Mouse (Mus musculus): ENCODE measurements around the gene St6galnac1. TPM values are rescaled to one million over a fixed set of nuclear protein-coding genes. Genes with fewer than 3 reads are reported as not detected.

Gene St6galnac1
- polyA plus RNA-seq, 1 experiment from 2014 or later = not detected

GRCm38 (mm10) chr11:116816769-116817168, 41.5 kb upstream of the St6galnac1 start:
- peaks cover 45% of the 10 kb centered on the region for H3K4me1 ChIP-seq (ENCODE audit: control insufficient read depth, insufficient read depth, low read length)
- H3K27ac ChIP-seq (ENCODE audit: low read depth, low read length) = no peak overlapping the region
- no peaks in the 10 kb centered on the region for H3K36me3 ChIP-seq (ENCODE audit: control insufficient read depth, insufficient read depth, low read length)
- H3K4me2 ChIP-seq (replicated peaks; ENCODE audit: low read depth, low read length) = no peak overlapping the region
- no peak overlapping the region for H3K4me3 ChIP-seq (ENCODE audit: low read length)
- no peak overlapping the region for H3K9ac ChIP-seq (ENCODE audit: low read depth, low read length)
- no peak for ATAC-seq (ENCODE audit: low FRiP score, low TSS enrichment)
- H3K27me3 ChIP-seq (ENCODE audit: control insufficient read depth, insufficient read depth, low read length) = no peaks in the 10 kb centered on the region
- H3K9me3 ChIP-seq (ENCODE audit: control insufficient read depth, low read length) = no peaks in the 10 kb centered on the region
- 77% methylated on average over 5 of the region's 5 CpGs for WGBS

GRCm38 (mm10) chr11:116814884-116815415, 39.6 kb upstream of the St6galnac1 start:
- WGBS = 24% methylated on average over 7 of the region's 7 CpGs
- ATAC-seq (ENCODE audit: low FRiP score, low TSS enrichment) = no peak
- H3K27me3 ChIP-seq (ENCODE audit: control insufficient read depth, insufficient read depth, low read length) = no peaks in the 10 kb centered on the region
- H3K27ac ChIP-seq (ENCODE audit: low read depth, low read length) = peak overlapping the region; percentile 89
- peaks cover 44% of the 10 kb centered on the region for H3K4me1 ChIP-seq (ENCODE audit: control insufficient read depth, insufficient read depth, low read length)
- no peak overlapping the region for H3K4me2 ChIP-seq (replicated peaks; ENCODE audit: low read depth, low read length)
- H3K4me3 ChIP-seq (ENCODE audit: low read length) = no peak overlapping the region
- no peaks in the 10 kb centered on the region for H3K9me3 ChIP-seq (ENCODE audit: control insufficient read depth, low read length)
- H3K36me3 ChIP-seq (ENCODE audit: control insufficient read depth, insufficient read depth, low read length) = peaks cover 4% of the 10 kb centered on the region; the same call in 1 of the 2 replicates
- no peak overlapping the region; the same call in 1 of the 2 replicates for H3K9ac ChIP-seq (ENCODE audit: low read depth, low read length)

DNA sequence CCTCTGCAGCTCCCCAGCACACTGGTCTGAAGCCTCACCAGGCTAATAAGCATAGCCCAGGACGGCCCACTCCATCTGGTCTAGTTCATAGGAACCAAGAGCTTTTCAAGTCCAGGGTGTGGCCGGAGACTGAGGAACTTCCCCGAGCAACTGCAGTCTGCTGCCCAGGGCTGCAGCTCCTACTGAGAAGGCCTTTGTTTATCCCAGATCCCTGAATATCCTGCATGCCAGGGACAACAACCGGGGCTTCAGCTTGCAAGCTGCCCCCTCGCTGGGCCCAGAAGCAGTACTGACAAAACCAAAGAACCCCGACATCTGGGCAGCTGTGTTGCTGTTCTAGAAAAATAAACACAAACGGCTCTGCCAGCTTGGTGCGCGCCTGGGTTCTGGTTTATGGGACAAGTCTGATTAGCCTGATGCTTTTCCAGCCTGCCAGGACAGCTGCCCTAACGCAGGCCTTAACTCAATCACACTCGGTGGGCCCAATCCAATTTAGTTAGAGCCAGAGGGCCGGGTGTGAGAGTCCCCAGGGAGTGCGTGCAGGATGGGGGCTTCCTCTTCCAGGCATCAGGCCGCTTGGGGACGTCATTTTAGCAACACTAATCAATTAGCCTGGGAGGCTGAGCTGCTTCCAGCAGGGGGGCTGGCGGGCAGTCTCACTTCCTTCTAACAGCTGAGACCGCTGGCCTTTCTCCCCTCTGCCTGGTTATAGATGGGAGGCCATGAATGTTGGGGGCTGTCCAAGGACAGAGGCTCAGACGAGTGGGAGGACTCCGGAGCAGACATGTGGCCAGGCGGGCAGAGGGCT, 39.0 kb upstream of the St6galnac1 start:
- peak overlapping the region; percentile 89 for H3K27ac ChIP-seq (ENCODE audit: low read depth, low read length)
- H3K36me3 ChIP-seq (ENCODE audit: control insufficient read depth, insufficient read depth, low read length) = peaks cover 4% of the 10 kb centered on the region; the same call in 1 of the 2 replicates
- H3K4me1 ChIP-seq (ENCODE audit: control insufficient read depth, insufficient read depth, low read length) = peaks cover 44% of the 10 kb centered on the region
- no peak overlapping the region for H3K4me3 ChIP-seq (ENCODE audit: low read length)
- H3K27me3 ChIP-seq (ENCODE audit: control insufficient read depth, insufficient read depth, low read length) = no peaks in the 10 kb centered on the region
- 13% methylated on average over 20 of the region's 20 CpGs for WGBS
- no peak overlapping the region for H3K4me2 ChIP-seq (replicated peaks; ENCODE audit: low read depth, low read length)
- peak overlapping the region; percentile 37; the same call in 1 of the 2 replicates for H3K9ac ChIP-seq (ENCODE audit: low read depth, low read length)
- no peaks in the 10 kb centered on the region for H3K9me3 ChIP-seq (ENCODE audit: control insufficient read depth, low read length)
- ATAC-seq (ENCODE audit: low FRiP score, low TSS enrichment) = peak; percentile 55

DNA sequence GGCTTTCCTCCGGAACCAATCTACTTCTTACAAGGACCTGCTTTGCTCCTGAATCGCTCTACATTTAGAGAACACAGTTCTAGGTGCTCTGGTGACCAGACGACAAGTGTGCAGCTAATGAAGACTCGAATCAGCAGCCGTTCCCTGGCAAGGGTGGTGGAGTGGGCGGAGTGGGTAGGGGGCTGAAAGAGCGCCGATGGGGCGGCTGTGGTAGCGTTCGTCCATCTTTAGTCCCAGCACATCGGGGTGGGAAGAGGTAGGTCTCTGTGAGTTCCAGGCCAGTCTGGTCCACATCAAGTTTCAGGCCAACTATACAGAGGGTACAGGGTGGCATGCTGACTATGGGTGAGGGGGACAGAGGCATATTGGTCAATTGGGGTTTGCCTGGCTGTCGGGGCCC, 38.3 kb upstream of the St6galnac1 start:
- H3K27ac ChIP-seq (ENCODE audit: low read depth, low read length) = peak overlapping the region; percentile 89
- peaks cover 4% of the 10 kb centered on the region; the same call in 1 of the 2 replicates for H3K36me3 ChIP-seq (ENCODE audit: control insufficient read depth, insufficient read depth, low read length)
- H3K4me2 ChIP-seq (replicated peaks; ENCODE audit: low read depth, low read length) = no peak overlapping the region
- 84% methylated on average over 13 of the region's 13 CpGs for WGBS
- peaks cover 44% of the 10 kb centered on the region for H3K4me1 ChIP-seq (ENCODE audit: control insufficient read depth, insufficient read depth, low read length)
- no peak overlapping the region for H3K9ac ChIP-seq (ENCODE audit: low read depth, low read length)
- H3K9me3 ChIP-seq (ENCODE audit: control insufficient read depth, low read length) = no peaks in the 10 kb centered on the region
- no peaks in the 10 kb centered on the region for H3K27me3 ChIP-seq (ENCODE audit: control insufficient read depth, insufficient read depth, low read length)
- no peak for ATAC-seq (ENCODE audit: low FRiP score, low TSS enrichment)
- no peak overlapping the region for H3K4me3 ChIP-seq (ENCODE audit: low read length)

- Histone ChIP-seq H3K27ac (ENCODE audit: low read depth, low read length) (peak overlapping the region; percentile 89), H3K9me3 (ENCODE audit: control insufficient read depth, low read length) (no peaks in the 10 kb centered on the region), H3K4me3 (ENCODE audit: low read length) (no peak overlapping the region), H3K27me3 (ENCODE audit: control insufficient read depth, insufficient read depth, low read length) (no peaks in the 10 kb centered on the region), H3K36me3 (ENCODE audit: control insufficient read depth, insufficient read depth, low read length) (peaks cover 4% of the 10 kb centered on the region; the same call in 1 of the 2 replicates), H3K4me2 (replicated peaks; ENCODE audit: low read depth, low read length) (no peak overlapping the region), H3K9ac (ENCODE audit: low read depth, low read length) (no peak overlapping the region), H3K4me1 (ENCODE audit: control insufficient read depth, insufficient read depth, low read length) (peaks cover 44% of the 10 kb centered on the region)
- peak; percentile 34 for ATAC-seq (ENCODE audit: low FRiP score, low TSS enrichment)
- 43% methylated on average over 21 of the region's 21 CpGs for WGBS
Measured at GRCm38 (mm10) chr11:116812793-116813529, 37.7 kb upstream of the St6galnac1 start.

GRCm38 (mm10) chr11:116810983-116811901, 35.9 kb upstream of the St6galnac1 start:
- Histone ChIP-seq H3K27me3 (ENCODE audit: control insufficient read depth, insufficient read depth, low read length) (no peaks in the 10 kb centered on the region), H3K9me3 (ENCODE audit: control insufficient read depth, low read length) (no peaks in the 10 kb centered on the region), H3K4me2 (replicated peaks; ENCODE audit: low read depth, low read length) (peak overlapping the region; percentile 60), H3K36me3 (ENCODE audit: control insufficient read depth, insufficient read depth, low read length) (peaks cover 4% of the 10 kb centered on the region; the same call in 1 of the 2 replicates), H3K27ac (ENCODE audit: low read depth, low read length) (peak overlapping the region; percentile 51), H3K9ac (ENCODE audit: low read depth, low read length) (peak overlapping the region; percentile 47; the same call in 1 of the 2 replicates), H3K4me1 (ENCODE audit: control insufficient read depth, insufficient read depth, low read length) (peaks cover 44% of the 10 kb centered on the region), H3K4me3 (ENCODE audit: low read length) (peak overlapping the region; percentile 21)
- 9% methylated on average over 32 of the region's 32 CpGs for WGBS
- ATAC-seq (ENCODE audit: low FRiP score, low TSS enrichment) = peak; percentile 82

DNA sequence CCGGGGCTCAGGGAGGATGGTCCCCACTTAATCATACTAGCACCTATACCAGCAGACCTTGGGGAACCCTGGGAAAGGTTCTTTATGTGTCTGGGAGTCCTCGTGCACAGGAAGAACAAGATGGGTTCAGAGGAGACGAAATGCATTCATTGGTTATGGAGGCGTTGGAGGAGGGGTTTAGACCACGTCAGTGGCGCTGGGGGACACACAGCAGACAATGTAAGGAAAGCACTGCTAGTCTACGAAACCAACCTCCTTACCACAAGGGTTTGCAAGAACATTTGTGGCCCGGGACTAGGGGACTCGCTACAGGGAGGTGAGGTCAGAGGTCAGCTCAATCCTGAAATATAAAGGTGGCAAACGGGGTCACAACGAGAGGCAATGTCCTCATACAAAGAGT, 35.2 kb upstream of the St6galnac1 start:
- peaks cover 4% of the 10 kb centered on the region; the same call in 1 of the 2 replicates for H3K36me3 ChIP-seq (ENCODE audit: control insufficient read depth, insufficient read depth, low read length)
- peaks cover 43% of the 10 kb centered on the region for H3K4me1 ChIP-seq (ENCODE audit: control insufficient read depth, insufficient read depth, low read length)
- 71% methylated on average over 11 of the region's 11 CpGs for WGBS

GRCm38 (mm10) chr11:116809520-116809919, 34.2 kb upstream of the St6galnac1 start:
- Histone ChIP-seq H3K4me2 (replicated peaks; ENCODE audit: low read depth, low read length) (no peak overlapping the region), H3K9me3 (ENCODE audit: control insufficient read depth, low read length) (no peaks in the 10 kb centered on the region), H3K27me3 (ENCODE audit: control insufficient read depth, insufficient read depth, low read length) (no peaks in the 10 kb centered on the region), H3K36me3 (ENCODE audit: control insufficient read depth, insufficient read depth, low read length) (peaks cover 4% of the 10 kb centered on the region; the same call in 1 of the 2 replicates), H3K27ac (ENCODE audit: low read depth, low read length) (no peak overlapping the region), H3K4me1 (ENCODE audit: control insufficient read depth, insufficient read depth, low read length) (peaks cover 33% of the 10 kb centered on the region), H3K9ac (ENCODE audit: low read depth, low read length) (no peak overlapping the region), H3K4me3 (ENCODE audit: low read length) (no peak overlapping the region)
- no peak for ATAC-seq (ENCODE audit: low FRiP score, low TSS enrichment)
- 85% methylated on average over 8 of the region's 8 CpGs for WGBS

More for the DNA sequence above, 35.2 kb upstream of the St6galnac1 start:
- Histone ChIP-seq H3K4me3 (ENCODE audit: low read length) (no peak overlapping the region), H3K9me3 (ENCODE audit: control insufficient read depth, low read length) (no peaks in the 10 kb centered on the region), H3K27ac (ENCODE audit: low read depth, low read length) (no peak overlapping the region), H3K9ac (ENCODE audit: low read depth, low read length) (no peak overlapping the region), H3K4me2 (replicated peaks; ENCODE audit: low read depth, low read length) (no peak overlapping the region), H3K27me3 (ENCODE audit: control insufficient read depth, insufficient read depth, low read length) (no peaks in the 10 kb centered on the region)
- no peak for ATAC-seq (ENCODE audit: low FRiP score, low TSS enrichment)

Data from kidney, embryonic 14.5 days (tissue).